Comparison of ENCODE assay signal across 9 mouse cellular contexts in genomic region chr4:62695946-62696345, GRCm38 (mm10).
A peak's percentile ranks its signal among the peaks of the same experiment; 100 is the strongest.
DNase-seq lines count a peak whose midpoint lies in the region; ATAC-seq lines count a peak whose summit lies in the region.
"Had no signal": no experiment of that assay in that cellular context is flagged by ENCODE, and none has a peak within 500 bp of the region (broad histone marks: within the 10 kb centered on the region; RNA-seq: fewer than 3 reads in every experiment).

No protein-coding gene starts in this region.

- WGBS in intestine, embryonic 14.5 days = 75% methylated on average over 13 of the region's 13 CpGs
- WGBS in intestine, embryonic 15.5 days = 75% methylated on average over 13 of the region's 13 CpGs
- WGBS in heart, embryonic 13.5 days = 71% methylated on average over 11 of the region's 13 CpGs

- no peak overlapping the region for H3K4me2 ChIP-seq in intestine, embryonic 14.5 days (ENCODE audit: low read length)
- H3K4me2 ChIP-seq in intestine, embryonic 15.5 days (replicated peaks) = no peak overlapping the region
- H3K4me2 ChIP-seq in heart, embryonic 13.5 days = no peak overlapping the region
- H3K4me2 ChIP-seq: neural tube, embryonic 12.5 days had no signal

- H3K9ac ChIP-seq in intestine, embryonic 14.5 days (ENCODE audit: low read length) = no peak overlapping the region
- H3K9ac ChIP-seq in intestine, embryonic 15.5 days = no peak overlapping the region
- 0 out of 2 replicates have a peak overlapping the region, but pooled peaks have one; percentile 35 for H3K9ac ChIP-seq in heart, embryonic 13.5 days
- H3K9ac ChIP-seq: neural tube, embryonic 12.5 days had no signal

- H3K4me3 ChIP-seq in intestine, embryonic 14.5 days (ENCODE audit: low read depth, low read length) = no peak overlapping the region
- no peak overlapping the region for H3K4me3 ChIP-seq in intestine, embryonic 15.5 days (replicated peaks)
- no peak overlapping the region for H3K4me3 ChIP-seq in heart, embryonic 13.5 days
- H3K4me3 ChIP-seq: neural tube, embryonic 12.5 days had no signal

- H3K27me3 ChIP-seq in intestine, embryonic 14.5 days (replicated peaks; ENCODE audit: control insufficient read depth, insufficient read depth, low read length) = no peaks in the 10 kb centered on the region
- H3K27me3 ChIP-seq in intestine, embryonic 15.5 days (replicated peaks) = no peaks in the 10 kb centered on the region
- peaks cover 54% of the 10 kb centered on the region for H3K27me3 ChIP-seq in heart, embryonic 13.5 days (replicated peaks)
- H3K27me3 ChIP-seq: neural tube, embryonic 12.5 days had no signal

- no peaks in the 10 kb centered on the region for H3K9me3 ChIP-seq in intestine, embryonic 14.5 days (ENCODE audit: control insufficient read depth, low read length)
- H3K9me3 ChIP-seq in intestine, embryonic 15.5 days = no peaks in the 10 kb centered on the region
- H3K9me3 ChIP-seq in heart, embryonic 13.5 days = no peaks in the 10 kb centered on the region
- H3K9me3 ChIP-seq: neural tube, embryonic 12.5 days had no signal

- ATAC-seq in intestine, embryonic 14.5 days (replicated peaks; ENCODE audit: low FRiP score, low TSS enrichment, low read depth) = no peak
- ATAC-seq in intestine, embryonic 15.5 days = no peak
- no peak for ATAC-seq in heart, embryonic 13.5 days (ENCODE audit: extremely low read depth, insufficient number of reproducible peaks, low FRiP score, low TSS enrichment)
- ATAC-seq in megakaryocyte-erythroid progenitor cell, adult 5-6 weeks (replicated peaks; ENCODE audit: low FRiP score, low TSS enrichment, poor library complexity, severe bottlenecking) = 0 out of 2 replicates have a peak, but pooled peaks have one; percentile 42

- H3K27ac ChIP-seq in intestine, embryonic 14.5 days (ENCODE audit: low read depth) = no peak overlapping the region
- H3K27ac ChIP-seq in intestine, embryonic 15.5 days = no peak overlapping the region
- H3K27ac ChIP-seq in heart, embryonic 13.5 days (replicated peaks) = peak overlapping the region; percentile 61
- H3K27ac ChIP-seq: neural tube, embryonic 12.5 days had no signal

- DNase-seq in intestine, embryonic 14.5 days (ENCODE audit: low spot score) = peak; percentile 75
- peak; percentile 85 for DNase-seq in ES-CJ7 (ENCODE audit: low read depth, low spot score)
- DNase-seq in cerebellum, adult 9-10 months = peak; percentile 88
- peak; percentile 61 to 74 for DNase-seq in kidney, postnatal 4 days
- DNase-seq in yolk sac, embryonic 10.5 days (ENCODE audit: low spot score) = peak; percentile 52

- H3K36me3 ChIP-seq in intestine, embryonic 14.5 days (ENCODE audit: control insufficient read depth, insufficient read depth, low read length) = peaks cover 32% of the 10 kb centered on the region
- H3K36me3 ChIP-seq in intestine, embryonic 15.5 days = peaks cover 18% of the 10 kb centered on the region
- H3K36me3 ChIP-seq in heart, embryonic 13.5 days = peaks cover 39% of the 10 kb centered on the region

- peaks cover 30% of the 10 kb centered on the region for H3K4me1 ChIP-seq in intestine, embryonic 14.5 days (replicated peaks; ENCODE audit: control insufficient read depth, insufficient read depth, low read length)
- peaks cover 58% of the 10 kb centered on the region for H3K4me1 ChIP-seq in intestine, embryonic 15.5 days (replicated peaks)
- H3K4me1 ChIP-seq in heart, embryonic 13.5 days = peaks cover 91% of the 10 kb centered on the region
